Mouse (Mus musculus) neutrophil, adult 59 days (primary cell): Measurements from ENCODE around the gene Tmem86b. TPM values are rescaled to one million over a fixed set of nuclear protein-coding genes. Genes with fewer than 3 reads are reported as not detected.

Source experiments
- total RNA-seq, 2 experiments: library from RNA; stranded (reverse); gene quantifications; 1 replicate in 1 of 2; 2 replicates in 1 of 2; pipeline ENCODE4 v1.2.4; 2023

The Tmem86b gene
- total RNA-seq = 10 to 100 TPM; 17.4 to 23.2 TPM

GRCm38 (mm10) chr7:4631031-4631430 lies at the start of gene Tmem86b:
TSS of gene Tmem86b (minus strand) at chr7:4631422.

GRCm38 (mm10) chr7:4658912-4659551 lies 27.8 kb upstream of the Tmem86b start, which contains the start of gene Ppp6r1:
TSS of gene Ppp6r1 (minus strand) at chr7:4659019.

GRCm38 (mm10) chr7:4603873-4604272 lies 27.3 kb downstream of the Tmem86b start, which contains the start of gene Ptprh:
TSS of gene Ptprh (minus strand) at chr7:4604041.

Other genes starting within 250 kb of the Tmem86b start
- under 1 TPM; 0.07 to 0.11 TPM for gene Gp6, start 233.7 kb downstream of the Tmem86b start, total RNA-seq
- gene Rdh13, start 185.8 kb downstream of the Tmem86b start, total RNA-seq = 1 to 10 TPM; 3.5 to 4.5 TPM
- gene Eps8l1, start 170.7 kb downstream of the Tmem86b start, total RNA-seq = 1 to 10 TPM; 6.2 to 9.9 TPM
- gene Ppp1r12c, start 129.7 kb downstream of the Tmem86b start, total RNA-seq = 100 to 1,000 TPM; 226 to 229 TPM
- 10 to 100 TPM in 1 of 2 experiments, 1 to 10 TPM in 1; 6.1 to 12.0 TPM for gene Tnnt1, start 115.0 kb downstream of the Tmem86b start, total RNA-seq
- 1 to 10 TPM; 1.1 to 1.2 TPM for gene Tnni3, start 107.2 kb downstream of the Tmem86b start, total RNA-seq
- under 1 TPM; 0.31 to 0.71 TPM for gene Dnaaf3, start 99.0 kb downstream of the Tmem86b start, total RNA-seq
- not detected for gene Syt5, start 83.9 kb downstream of the Tmem86b start, total RNA-seq
- not detected for gene Ptprh, start 27.4 kb downstream of the Tmem86b start, total RNA-seq
- gene Ppp6r1, start 27.6 kb upstream of the Tmem86b start, total RNA-seq = 100 to 1,000 TPM; 146 to 160 TPM
- 10 to 100 TPM; 15.2 to 16.2 TPM for gene Hspbp1, start 53.6 kb upstream of the Tmem86b start, total RNA-seq
- gene Brsk1, start 59.2 kb upstream of the Tmem86b start, total RNA-seq = not detected
- 10 to 100 TPM; 18.1 to 22.3 TPM for gene Tmem150b, start 93.8 kb upstream of the Tmem86b start, total RNA-seq
- gene Kmt5c, start 108.7 kb upstream of the Tmem86b start, total RNA-seq = 10 to 100 TPM; 96.3 to 97.7 TPM
- gene Cox6b2, start 121.7 kb upstream of the Tmem86b start, total RNA-seq = 10 to 100 TPM; 25.0 to 29.5 TPM
- not detected for gene Fam71e2, start 139.9 kb upstream of the Tmem86b start, total RNA-seq
- gene Il11, start 151.4 kb upstream of the Tmem86b start, total RNA-seq = not detected
- gene Tmem190, start 151.5 kb upstream of the Tmem86b start, total RNA-seq = not detected
- gene Tmem238, start 158.2 kb upstream of the Tmem86b start, total RNA-seq = 1 to 10 TPM; 1.1 to 3.2 TPM
- 100 to 1,000 TPM; 921 to 945 TPM for gene Rpl28, start 161.5 kb upstream of the Tmem86b start, total RNA-seq
- gene Ube2s, start 181.2 kb upstream of the Tmem86b start, total RNA-seq = 100 to 1,000 TPM; 187 to 214 TPM
- not detected for gene Shisa7, start 213.3 kb upstream of the Tmem86b start, total RNA-seq
- gene Isoc2b, start 238.8 kb upstream of the Tmem86b start, total RNA-seq = 1 to 10 TPM; 2.8 to 6.7 TPM
- 10 to 100 TPM in 1 of 2 experiments, 1 to 10 TPM in 1; 8.7 to 10.1 TPM for gene Isoc2a, start 245.7 kb upstream of the Tmem86b start, total RNA-seq